Mouse (Mus musculus) gastrocnemius, postnatal 36 days (tissue): ENCODE data around the gene Zbed6. TPM values are rescaled to one million over a fixed set of nuclear protein-coding genes. Genes with fewer than 3 reads are reported as not detected.

Experiments used
- total RNA-seq, 2 experiments: library from RNA; stranded (reverse); gene quantifications; 2 replicates each; pipeline ENCODE4 v1.2.3; 2021

The Zbed6 gene
- total RNA-seq, 2 experiments from 2014 or later, result 5.1 to 8.2 TPM

Other genes with a start within 250 kb of the Zbed6 start
- 1 to 10 TPM; 6.7 to 9.6 TPM for gene Sox13, start 236.5 kb downstream of the Zbed6 start, total RNA-seq
- gene Snrpe, start 50.6 kb downstream of the Zbed6 start, total RNA-seq, result 10 to 100 TPM; 42.6 to 43.8 TPM
- 10 to 100 TPM; 28.4 to 29.1 TPM for gene Gm38394, start 433 bp upstream of the Zbed6 start, total RNA-seq
- gene Lax1, start 29.2 kb upstream of the Zbed6 start, total RNA-seq, result not detected
- gene Atp2b4, start 140.2 kb upstream of the Zbed6 start, total RNA-seq, result 10 to 100 TPM in 1 of 2 experiments, 1 to 10 TPM in 1; 8.6 to 12.9 TPM
- gene Optc, start 247.1 kb upstream of the Zbed6 start, total RNA-seq, result not detected